Mouse (Mus musculus) MEL (cell line): ENCODE results near the gene Lrba. TPM values are rescaled to one million over a fixed set of nuclear protein-coding genes. Genes with fewer than 3 reads are reported as not detected.

Source experiments
- DNase-seq: peaks from one replicate; pipeline ENCODE4 v3.0.0; 2011; ENCODE audit warnings: low read depth, low spot score
- H3K27ac ChIP-seq: 2 replicates; pipeline ENCODE4 v1.5.1; 2012; ENCODE audit warnings: low read depth, mild to moderate bottlenecking, control low read depth, low read length, moderate library complexity; ENCODE audit not compliant: control insufficient read depth
- H3K27me3 ChIP-seq, 2 experiments: fragments of 150-350 bp in 1 of 2; sonication (generic) in 1 of 2; 2 replicates each; pipeline ENCODE4 v1.6.1; 2012; ENCODE audit warnings: low read length in 2 of 2, mild to moderate bottlenecking in 2 of 2, improper control_type of control experiment in 1 of 2, moderate library complexity in 1 of 2; ENCODE audit not compliant: insufficient read depth in 2 of 2, control insufficient read depth in 1 of 2
- H3K36me3 ChIP-seq, 2 experiments: 2 replicates each; pipeline ENCODE4 v1.6.1; 2012 to 2014; ENCODE audit warnings: low read length in 2 of 2, improper control_type of control experiment in 1 of 2, inconsistent platforms in 1 of 2, mild to moderate bottlenecking in 1 of 2; ENCODE audit not compliant: insufficient read depth in 2 of 2, control insufficient read depth in 1 of 2
- H3K4me1 ChIP-seq, 2 experiments: fragments of 150-350 bp in 1 of 2; sonication (generic) in 1 of 2; 2 replicates each; pipeline ENCODE4 v1.6.1; 2012; ENCODE audit warnings: low read length in 2 of 2, improper control_type of control experiment in 1 of 2, mild to moderate bottlenecking in 1 of 2; ENCODE audit not compliant: insufficient read depth in 2 of 2, control insufficient read depth in 1 of 2
- H3K4me3 ChIP-seq, 2 experiments: fragments of 150-350 bp in 1 of 2; sonication (generic) in 1 of 2; 2 replicates each; pipeline ENCODE4 v1.5.1; 2012; ENCODE audit warnings: low read depth in 2 of 2, low read length in 2 of 2, mild to moderate bottlenecking in 2 of 2, moderate library complexity in 2 of 2, control low read depth in 1 of 2, improper control_type of control experiment in 1 of 2; ENCODE audit not compliant: control insufficient read depth in 1 of 2, insufficient read depth in 1 of 2
- H3K79me2 ChIP-seq: 2 replicates; pipeline ENCODE4 v1.6.1; 2012; ENCODE audit warnings: mild to moderate bottlenecking, low read length, moderate library complexity; ENCODE audit not compliant: control insufficient read depth, poor library complexity, insufficient read depth
- H3K9ac ChIP-seq: 2 replicates; pipeline ENCODE4 v1.6.1; 2012; ENCODE audit warnings: low read depth, mild to moderate bottlenecking, control low read depth, low read length, moderate library complexity; ENCODE audit not compliant: control insufficient read depth, poor library complexity, severe bottlenecking
- H3K9me3 ChIP-seq: fragments of 150-350 bp; sonication (generic); replicated peaks from 2 replicates; pipeline ENCODE4 v1.6.1; 2012; ENCODE audit warnings: mild to moderate bottlenecking, low read length, improper control_type of control experiment, moderate library complexity; ENCODE audit not compliant: insufficient read depth
- BHLHE40 ChIP-seq: IDR thresholded peaks from 2 replicates; pipeline ENCODE4 v1.6.1; 2012; ENCODE audit warnings: low read depth, mild to moderate bottlenecking, inconsistent platforms, low read length, improper control_type of control experiment, borderline replicate concordance
- CHD1 ChIP-seq: IDR thresholded peaks from 2 replicates; pipeline ENCODE4 v1.6.1; 2012; ENCODE audit warnings: low read depth, mild to moderate bottlenecking, inconsistent platforms, low read length, improper control_type of control experiment
- CHD2 ChIP-seq: IDR thresholded peaks from 2 replicates; pipeline ENCODE4 v1.6.1; 2011; ENCODE audit warnings: low read length, improper control_type of control experiment
- CTCF ChIP-seq, 3 experiments: IDR thresholded peaks in 2 of 3; conservative IDR thresholded peaks in 1 of 3; 2 replicates each; pipeline ENCODE4 v1.5.1; 2011 to 2012; ENCODE audit warnings: low read length in 3 of 3, low read depth in 2 of 3, mild to moderate bottlenecking in 2 of 3, improper control_type of control experiment in 1 of 3, inconsistent platforms in 1 of 3, mixed read lengths in 1 of 3, moderate library complexity in 1 of 3; ENCODE audit not compliant: control insufficient read depth in 1 of 3, insufficient read depth in 1 of 3, poor library complexity in 1 of 3, severe bottlenecking in 1 of 3
- E2F4 ChIP-seq: IDR thresholded peaks from 2 replicates; pipeline ENCODE4 v1.6.1; 2011; ENCODE audit warnings: low read depth, low read length, improper control_type of control experiment, borderline replicate concordance
- ELF1 ChIP-seq: IDR thresholded peaks from 2 replicates; pipeline ENCODE4 v1.6.1; 2014; ENCODE audit warnings: low read depth, mild to moderate bottlenecking, inconsistent platforms, low read length, improper control_type of control experiment, moderate library complexity
- EP300 ChIP-seq, 2 experiments: IDR thresholded peaks; 2 replicates each; pipeline ENCODE4 v1.6.1; 2011; ENCODE audit warnings: improper control_type of control experiment in 2 of 2, low read length in 2 of 2, low read depth in 1 of 2, mild to moderate bottlenecking in 1 of 2
- GABPA ChIP-seq: IDR thresholded peaks from 2 replicates; pipeline ENCODE4 v1.6.1; 2012; ENCODE audit warnings: low read depth, mild to moderate bottlenecking, inconsistent platforms, low read length, improper control_type of control experiment, moderate library complexity
- HCFC1 ChIP-seq: IDR thresholded peaks from 2 replicates; pipeline ENCODE4 v1.6.1; 2012; ENCODE audit warnings: low read depth, mild to moderate bottlenecking, inconsistent platforms, low read length, improper control_type of control experiment, moderate library complexity
- MAX ChIP-seq: IDR thresholded peaks from 2 replicates; pipeline ENCODE4 v1.6.1; 2011; ENCODE audit warnings: low read length, improper control_type of control experiment
- MAZ ChIP-seq: IDR thresholded peaks from 2 replicates; pipeline ENCODE4 v1.6.1; 2012; ENCODE audit warnings: low read depth, mild to moderate bottlenecking, inconsistent platforms, low read length, improper control_type of control experiment
- MEF2A ChIP-seq: IDR thresholded peaks from 2 replicates; pipeline ENCODE4 v1.6.1; 2014; ENCODE audit warnings: low read depth, mild to moderate bottlenecking, inconsistent platforms, low read length, improper control_type of control experiment; ENCODE audit not compliant: poor library complexity, insufficient replicate concordance, severe bottlenecking; ENCODE audit errors: extremely low read depth
- MXI1 ChIP-seq: IDR thresholded peaks from 2 replicates; pipeline ENCODE4 v1.6.1; 2011; ENCODE audit warnings: mild to moderate bottlenecking, low read depth, low read length, improper control_type of control experiment
- MYC ChIP-seq: IDR thresholded peaks from 2 replicates; pipeline ENCODE4 v1.6.1; 2011; ENCODE audit warnings: low read depth, mild to moderate bottlenecking, low read length, improper control_type of control experiment, moderate library complexity
- NRF1 ChIP-seq: IDR thresholded peaks from 2 replicates; pipeline ENCODE4 v1.6.1; 2014; ENCODE audit warnings: low read depth, mild to moderate bottlenecking, inconsistent platforms, low read length, improper control_type of control experiment, moderate library complexity; ENCODE audit not compliant: poor library complexity, insufficient read depth, severe bottlenecking
- POLR2A ChIP-seq, 2 experiments: IDR thresholded peaks; 2 replicates each; pipeline ENCODE4 v1.6.1; 2011 to 2012; ENCODE audit warnings: low read length in 2 of 2, mild to moderate bottlenecking in 2 of 2, control low read depth in 1 of 2, improper control_type of control experiment in 1 of 2, low read depth in 1 of 2, moderate library complexity in 1 of 2; ENCODE audit not compliant: control insufficient read depth in 1 of 2, insufficient read depth in 1 of 2, poor library complexity in 1 of 2
- POLR2AphosphoS5 ChIP-seq: IDR thresholded peaks from 2 replicates; pipeline ENCODE4 v1.6.1; 2012; ENCODE audit warnings: low read depth, borderline replicate concordance, mild to moderate bottlenecking, inconsistent platforms, low read length, moderate library complexity, mixed read lengths
- RAD21 ChIP-seq: IDR thresholded peaks from 2 replicates; pipeline ENCODE4 v1.6.1; 2011; ENCODE audit warnings: mild to moderate bottlenecking, low read depth, low read length, improper control_type of control experiment
- RCOR1 ChIP-seq: IDR thresholded peaks from 2 replicates; pipeline ENCODE4 v1.6.1; 2012; ENCODE audit warnings: low read depth, mild to moderate bottlenecking, inconsistent platforms, low read length, improper control_type of control experiment
- SIN3A ChIP-seq: IDR thresholded peaks from 2 replicates; pipeline ENCODE4 v1.6.1; 2012; ENCODE audit warnings: low read length, improper control_type of control experiment, inconsistent platforms
- SMC3 ChIP-seq: IDR thresholded peaks from 2 replicates; pipeline ENCODE4 v1.6.1; 2011; ENCODE audit warnings: low read depth, low read length, improper control_type of control experiment
- TAL1 ChIP-seq: IDR thresholded peaks from 2 replicates; pipeline ENCODE4 v1.6.1; 2012; ENCODE audit warnings: mild to moderate bottlenecking, inconsistent platforms, low read length, moderate library complexity, mixed read lengths
- USF2 ChIP-seq, 2 experiments: IDR thresholded peaks; 2 replicates each; pipeline ENCODE4 v1.6.1; 2011 to 2012; ENCODE audit warnings: improper control_type of control experiment in 2 of 2, low read length in 2 of 2, borderline replicate concordance in 1 of 2, inconsistent platforms in 1 of 2, low read depth in 1 of 2, mild to moderate bottlenecking in 1 of 2; ENCODE audit not compliant: insufficient read depth in 1 of 2
- ZC3H11A ChIP-seq: IDR thresholded peaks from 2 replicates; pipeline ENCODE4 v1.6.1; 2012; ENCODE audit warnings: low read depth, mild to moderate bottlenecking, inconsistent platforms, low read length, improper control_type of control experiment
- ZKSCAN1 ChIP-seq: IDR thresholded peaks from 2 replicates; pipeline ENCODE4 v1.6.1; 2012; ENCODE audit warnings: low read depth, mild to moderate bottlenecking, inconsistent platforms, low read length, improper control_type of control experiment, moderate library complexity
- ZMIZ1 ChIP-seq: IDR thresholded peaks from 2 replicates; pipeline ENCODE4 v1.6.1; 2012; ENCODE audit warnings: low read depth, mild to moderate bottlenecking, inconsistent platforms, low read length, improper control_type of control experiment, moderate library complexity
- ZNF384 ChIP-seq: IDR thresholded peaks from 2 replicates; pipeline ENCODE4 v1.6.1; 2012; ENCODE audit warnings: low read depth, mild to moderate bottlenecking, inconsistent platforms, low read length, improper control_type of control experiment
- polyA plus RNA-seq, 2 experiments: library from polyadenylated mRNA; stranded (reverse) in 1 of 2; unstranded in 1 of 2; fragments of >175 nt in 1 of 2; fragments of >200 nt in 1 of 2; gene quantifications; 2 replicates each; pipeline versions ENCODE4 v1.2.1 to v1.2.4; 2012; ENCODE audit warnings: low replicate concordance in 2 of 2, low read depth in 1 of 2; ENCODE audit not compliant: insufficient read length in 2 of 2, insufficient read depth in 1 of 2, missing spikeins in 1 of 2
- total RNA-seq: library from RNA; depleted of rRNA; stranded (reverse); fragments of 300-350 nt; gene quantifications from 2 replicates; pipeline ENCODE4 v1.2.3, GENCODE M21; 2012

Lrba gene
- total and polyA plus RNA-seq, 3 experiments = 10.9 to 17.9 TPM; not detected in 1

DNA sequence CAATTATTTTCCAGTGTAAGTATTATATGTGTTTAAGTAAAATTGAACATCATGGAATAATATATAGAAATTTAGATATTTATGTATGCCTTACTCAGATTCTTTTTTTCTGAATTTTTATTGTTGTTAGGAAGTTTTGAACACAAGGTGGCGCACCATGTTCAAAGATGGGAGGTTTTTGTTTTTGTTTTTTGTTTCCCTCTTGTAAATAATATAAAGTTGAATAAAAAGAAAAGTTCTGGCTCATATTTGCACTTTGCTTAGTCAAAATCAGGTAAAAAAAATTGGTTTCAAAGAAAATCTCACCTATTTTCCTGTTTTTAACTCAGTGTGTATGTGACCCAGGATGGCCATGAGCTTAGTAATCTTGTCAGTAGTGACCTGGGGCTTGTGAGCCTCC is 104.1 kb downstream of the Lrba start:
- H3K36me3 ChIP-seq = no peaks in the 10 kb centered on the region
- TF ChIP-seq CHD2 = no peak
- no peak for TF ChIP-seq MYC
- TF ChIP-seq TAL1 = no peak
- TF ChIP-seq MAZ = no peak
- no peak for TF ChIP-seq POLR2AphosphoS5
- TF ChIP-seq MEF2A = no peak
- TF ChIP-seq E2F4 = no peak
- TF ChIP-seq HCFC1 = no peak
- peak; percentile 84 for TF ChIP-seq SMC3
- TF ChIP-seq SIN3A = 0 out of 2 replicates have a peak, but pooled peaks have one; percentile 33
- TF ChIP-seq ZNF384 = peak; percentile 68
- TF ChIP-seq CTCF (IDR thresholded peaks at IDR 0.05 in 2 of 3, conservative IDR thresholded peaks at IDR 0.05 in 1 of 3; ENCODE audit: control insufficient read depth in 1 of 3, insufficient read depth in 1 of 3, low read depth in 2 of 3, low read length in 3 of 3, poor library complexity in 1 of 3, severe bottlenecking in 1 of 3) = peak in 1 of 3 experiments; percentile 77; a peak in 3 of 6 replicates
- no peak for TF ChIP-seq POLR2A (IDR thresholded peaks at IDR 0.05; ENCODE audit: control insufficient read depth in 1 of 2, insufficient read depth in 1 of 2, low read depth in 1 of 2, low read length in 2 of 2, poor library complexity in 1 of 2)
- TF ChIP-seq ZC3H11A = peak; percentile 93
- TF ChIP-seq CHD1 = no peak
- TF ChIP-seq GABPA = no peak
- TF ChIP-seq USF2 (IDR thresholded peaks at IDR 0.05; ENCODE audit: borderline replicate concordance in 1 of 2, insufficient read depth in 1 of 2, low read depth in 1 of 2, low read length in 2 of 2) = no peak
- TF ChIP-seq MAX = no peak
- no peak for TF ChIP-seq NRF1
- TF ChIP-seq MXI1 = no peak
- TF ChIP-seq RAD21 = peak; percentile 98
- no peak for TF ChIP-seq ZKSCAN1
- no peak for TF ChIP-seq ZMIZ1
- no peak for TF ChIP-seq RCOR1
- TF ChIP-seq EP300 (IDR thresholded peaks at IDR 0.05; ENCODE audit: low read depth in 1 of 2, low read length in 2 of 2) = no peak
- TF ChIP-seq ELF1 = no peak
- TF ChIP-seq BHLHE40 = no peak
- H3K27me3 ChIP-seq = no peaks in the 10 kb centered on the region
- no peaks in the 10 kb centered on the region for H3K4me1 ChIP-seq
- H3K79me2 ChIP-seq = no peaks in the 10 kb centered on the region
- H3K4me3 ChIP-seq = no peak overlapping the region
- DNase-seq = peak; percentile 49
- no peak overlapping the region for H3K9ac ChIP-seq
- no peak overlapping the region for H3K27ac ChIP-seq
- no peaks in the 10 kb centered on the region for H3K9me3 ChIP-seq
